Mouse (Mus musculus) c-Kit-positive CD71-positive TER-119-negative erythroid progenitor cells, embryonic 14.5 days (primary cell): ENCODE measurements at regions not wholly inside any gene's neighbourhood (a gene's known extent, or its start where the extent isn't known, plus 50 kb on each side); places are given as distances from the start of the nearest gene placed in this dataset.

ENCODE experiments used
- DNase-seq: peaks from one replicate; pipeline ENCODE4 v3.0.0-alpha.2; 2013; ENCODE audit warnings: low read depth

DNA sequence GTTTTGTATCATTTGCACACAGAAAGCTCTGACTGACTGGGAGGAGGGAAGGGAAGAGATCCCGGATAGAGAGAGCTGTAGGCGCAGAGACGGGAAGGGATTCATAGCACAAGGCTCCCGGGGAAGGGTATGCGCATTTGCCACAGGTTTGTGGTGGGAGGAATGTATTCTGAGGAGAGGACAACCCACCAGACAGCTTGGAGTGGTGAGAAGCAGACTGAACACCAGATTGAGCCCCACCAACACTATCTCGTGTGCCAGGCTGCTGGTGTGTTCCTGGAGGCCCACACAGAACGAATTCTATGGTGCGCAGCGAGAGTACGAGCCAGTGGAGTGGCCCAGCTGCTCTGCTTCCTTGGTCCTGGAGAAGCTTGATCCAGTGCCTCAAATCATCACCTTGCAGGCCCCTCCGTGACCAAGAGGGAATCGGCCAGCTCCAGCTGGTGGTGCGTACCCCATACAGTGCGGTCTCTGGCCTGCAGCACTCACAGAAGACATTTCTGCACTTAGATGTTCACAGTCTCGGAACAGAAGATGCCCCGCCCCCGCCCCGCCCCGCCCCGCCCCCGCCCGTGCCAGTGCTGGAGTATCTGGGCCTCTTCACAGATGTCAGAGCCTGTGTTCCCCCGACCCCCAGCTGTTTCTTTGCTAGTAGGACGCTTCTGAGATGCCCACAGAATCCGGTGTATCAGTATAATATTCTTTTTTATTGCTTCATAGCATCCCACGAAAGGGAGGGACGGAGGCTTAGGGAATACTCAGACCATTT lies 92.8 kb upstream of the Tmem189 start:
- no peak for DNase-seq

DNA sequence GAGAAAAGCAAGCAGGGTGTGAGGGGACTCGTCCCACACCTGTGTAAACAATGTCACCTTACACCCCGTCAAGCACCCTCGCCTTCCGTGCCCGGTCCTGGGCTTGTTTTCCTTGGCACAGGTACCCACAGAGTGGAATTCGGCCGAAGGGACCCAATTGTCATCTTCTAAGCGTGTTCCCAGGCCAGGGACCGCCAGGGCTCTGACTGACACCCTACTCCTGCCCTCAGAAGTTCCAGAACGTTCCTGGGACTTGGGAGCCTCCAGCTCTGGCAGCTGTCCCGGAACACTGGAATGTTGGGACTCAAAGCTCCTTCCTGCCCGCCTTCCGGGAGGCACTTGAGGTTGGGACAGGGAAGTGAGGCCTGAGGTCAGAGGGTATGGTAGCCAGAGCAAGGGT lies 91.9 kb upstream of the Tmem189 start:
- DNase-seq = no peak

DNA sequence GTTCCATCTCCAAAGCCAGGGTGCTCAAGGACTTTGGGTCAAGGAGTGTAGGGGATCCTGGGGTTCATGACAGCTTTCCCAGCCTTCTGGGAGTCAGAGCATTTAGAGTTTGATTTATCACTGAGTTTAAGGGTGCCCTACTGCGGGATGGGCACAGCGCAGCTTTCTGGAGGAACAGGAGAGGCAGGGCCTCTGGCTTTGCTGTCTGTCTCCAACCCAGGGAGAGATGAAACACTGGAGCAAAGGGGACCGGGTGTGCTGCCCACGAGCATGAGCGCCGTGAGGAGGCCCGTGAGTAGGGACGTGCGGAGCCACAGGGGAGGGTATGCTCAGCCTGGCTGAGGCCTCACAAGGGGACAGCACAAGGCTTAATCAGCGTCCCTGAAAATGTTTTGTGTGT lies 89.1 kb upstream of the Tmem189 start:
- no peak for DNase-seq

DNA sequence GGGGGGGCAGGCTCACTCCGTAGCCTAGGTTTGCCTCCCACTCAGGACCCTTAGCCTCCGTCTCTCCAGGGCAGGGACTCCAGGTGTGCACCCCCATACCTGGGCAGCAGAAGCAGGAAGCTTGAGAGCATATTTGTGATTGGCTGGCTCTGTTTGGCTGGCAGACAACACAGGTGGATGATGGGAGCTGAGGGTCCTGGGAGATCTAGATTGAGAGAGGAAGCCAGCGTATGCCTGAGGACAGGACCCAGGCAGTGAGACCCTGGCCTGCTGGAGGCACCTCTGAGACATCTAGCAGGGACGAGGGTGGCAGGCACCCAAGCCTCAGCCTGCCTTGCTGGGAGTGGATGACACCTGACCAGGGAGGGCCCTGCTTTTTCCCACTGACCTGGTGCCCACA lies 88.6 kb upstream of the Tmem189 start:
- no peak for DNase-seq

DNA sequence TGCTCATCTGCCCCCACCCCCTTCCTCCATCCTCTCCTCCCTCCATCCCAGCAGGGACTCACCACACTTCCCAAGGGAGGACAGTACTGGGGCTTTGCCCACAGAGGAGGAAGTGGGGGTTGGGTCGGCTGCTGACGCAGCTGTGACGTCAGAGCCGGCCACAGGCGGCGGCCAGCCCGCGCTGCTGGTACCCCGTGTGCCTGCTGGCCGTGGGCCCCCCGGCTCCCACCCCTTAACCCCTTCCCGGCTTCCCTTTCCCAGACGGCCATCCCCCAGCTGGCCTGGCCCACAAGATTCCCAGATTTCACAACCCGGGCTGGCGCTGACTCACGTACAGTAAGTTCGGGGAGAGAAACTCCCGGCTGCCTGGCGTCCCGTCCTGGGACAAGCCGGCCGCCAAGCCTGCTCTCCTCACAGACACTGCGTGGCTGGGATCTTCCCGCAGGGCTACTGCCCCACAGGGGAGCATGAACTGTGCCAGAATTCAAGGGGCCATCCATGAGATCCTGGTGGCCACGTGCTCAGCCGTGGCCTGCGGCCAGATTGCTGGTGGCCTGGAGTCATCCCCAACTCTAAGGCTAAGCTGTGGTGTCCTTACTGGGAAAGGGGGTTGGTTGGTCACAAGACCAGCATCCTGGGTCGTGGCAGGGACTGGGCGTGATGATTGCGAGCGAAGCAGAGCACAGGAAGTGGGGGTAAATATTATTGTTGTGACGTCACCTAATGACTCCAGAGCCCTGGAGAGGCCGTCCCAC lies 87.9 kb upstream of the Tmem189 start:
- no peak for DNase-seq

DNA sequence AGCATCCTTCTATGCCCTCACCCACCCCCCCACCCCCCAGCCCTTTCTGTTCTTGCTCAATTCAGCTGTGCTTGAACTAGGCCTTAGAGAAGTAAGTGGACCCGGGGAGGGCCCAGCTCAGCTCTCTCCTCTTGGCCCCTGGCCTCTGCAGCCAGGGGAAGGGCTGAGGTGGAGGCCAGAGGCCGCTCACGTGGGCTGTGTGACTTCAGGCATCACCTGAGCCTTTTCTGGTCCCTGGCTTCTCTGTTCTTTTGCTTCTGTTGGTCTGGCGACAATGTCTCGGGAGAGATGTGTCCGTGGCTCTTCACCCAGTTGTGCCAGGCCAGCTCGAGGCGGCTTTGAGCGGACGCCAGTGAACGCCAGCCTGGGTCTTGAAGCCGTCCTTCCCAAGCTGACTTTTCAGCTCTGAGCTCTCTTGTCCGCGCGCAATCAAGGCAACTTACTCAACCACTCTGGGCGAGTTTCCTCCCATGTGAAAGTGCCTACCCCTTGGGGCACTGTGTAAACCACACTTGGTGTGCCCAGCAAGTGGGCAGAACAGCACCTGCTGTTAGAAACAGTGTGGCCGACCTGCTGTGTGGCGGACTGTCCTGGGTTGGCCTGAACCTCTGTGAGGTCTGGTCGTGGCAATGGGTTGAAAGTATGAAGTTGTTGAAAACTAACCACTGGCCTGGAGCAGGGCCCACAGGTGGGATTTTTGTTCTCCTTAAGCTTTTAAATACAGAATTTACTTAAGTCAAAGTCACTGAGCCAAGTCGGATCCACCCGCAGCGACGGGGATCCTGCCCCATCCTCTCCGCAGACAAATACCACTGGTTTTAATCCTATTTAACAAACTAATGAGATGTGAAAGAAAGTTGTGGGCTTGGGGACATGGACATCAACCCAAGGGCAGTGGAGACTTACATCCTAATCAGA lies 86.9 kb upstream of the Tmem189 start:
- no peak for DNase-seq

DNA sequence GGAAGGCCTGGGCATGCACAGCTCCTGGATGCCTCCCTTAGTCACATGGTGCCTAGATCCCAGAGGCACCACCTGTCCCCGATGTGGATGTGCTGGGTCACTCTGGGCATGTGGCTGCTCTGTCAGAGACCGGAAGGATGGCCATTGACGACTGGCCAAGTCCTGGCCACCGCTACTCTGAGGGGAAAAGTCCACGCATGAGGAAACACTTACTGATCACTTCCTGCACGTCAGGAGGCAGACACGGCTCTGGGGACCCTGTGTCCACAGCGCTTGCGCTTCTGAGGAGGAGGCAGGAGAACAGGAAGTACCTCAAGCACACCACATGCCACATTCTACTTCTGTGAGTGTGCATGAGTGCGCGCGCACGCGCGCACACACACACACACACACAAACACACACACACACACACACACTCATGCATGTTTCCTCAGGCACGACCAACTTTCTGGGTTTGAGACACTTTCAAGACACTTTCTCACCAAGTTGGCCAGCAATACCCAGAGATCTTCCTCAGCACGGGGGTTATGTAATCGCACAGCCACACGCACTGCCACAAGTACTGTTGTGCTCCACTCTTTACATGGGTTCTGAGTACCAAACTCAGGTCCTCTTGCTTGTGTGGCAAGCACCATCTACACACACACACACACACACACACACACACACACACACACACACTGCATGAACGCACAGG lies 85.7 kb upstream of the Tmem189 start:
- DNase-seq = no peak

DNA sequence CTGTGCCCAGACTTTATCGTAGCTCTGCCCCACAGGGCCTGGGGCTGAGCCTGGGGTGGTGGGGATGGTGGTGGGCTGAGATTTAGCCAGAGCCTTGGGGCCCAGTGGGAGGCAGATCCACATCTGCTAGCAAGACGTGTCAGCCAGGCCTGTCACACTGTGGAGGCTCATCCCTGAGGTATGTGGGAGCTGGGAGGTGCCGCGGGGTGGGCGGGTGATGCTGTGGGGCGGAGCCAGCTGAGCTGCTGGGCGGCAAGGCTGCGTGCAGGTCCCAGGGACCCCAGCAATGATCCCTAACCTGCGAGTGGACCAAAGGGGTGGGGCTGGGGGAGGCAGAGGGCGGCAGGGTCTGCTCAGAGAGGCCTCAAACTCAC lies 85.2 kb upstream of the Tmem189 start:
- DNase-seq = no peak

DNA sequence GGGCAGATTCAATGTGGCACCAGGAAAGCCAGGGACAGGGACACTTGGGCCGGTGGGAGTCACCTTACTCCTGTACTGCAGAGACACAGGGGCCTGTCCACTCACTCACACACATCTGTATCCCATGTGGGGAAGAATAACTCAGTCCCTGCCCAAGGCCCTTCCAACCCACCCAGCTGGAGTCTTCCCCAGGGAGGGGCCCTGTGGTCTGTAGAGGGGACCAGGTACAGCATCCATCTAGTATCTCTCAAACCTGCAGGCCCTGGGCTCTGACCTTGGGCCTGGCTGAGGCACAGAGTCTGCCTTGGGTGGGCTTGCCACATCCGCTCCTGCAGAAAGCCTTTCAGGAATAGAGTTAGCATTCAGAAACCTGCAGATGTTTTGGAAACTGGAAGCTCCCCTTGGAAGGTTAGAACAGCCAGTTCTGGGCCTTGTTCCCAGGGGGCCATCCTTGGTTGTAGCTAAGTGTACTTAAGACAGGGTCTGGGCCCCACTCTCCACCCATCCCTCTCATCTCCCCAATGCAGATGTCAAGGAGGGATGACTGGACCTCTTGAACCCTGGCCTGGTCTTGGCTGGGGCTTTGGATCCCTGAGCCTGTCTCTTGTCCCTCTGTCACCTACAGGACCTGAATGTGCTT lies 84.7 kb upstream of the Tmem189 start:
- DNase-seq = no peak

DNA sequence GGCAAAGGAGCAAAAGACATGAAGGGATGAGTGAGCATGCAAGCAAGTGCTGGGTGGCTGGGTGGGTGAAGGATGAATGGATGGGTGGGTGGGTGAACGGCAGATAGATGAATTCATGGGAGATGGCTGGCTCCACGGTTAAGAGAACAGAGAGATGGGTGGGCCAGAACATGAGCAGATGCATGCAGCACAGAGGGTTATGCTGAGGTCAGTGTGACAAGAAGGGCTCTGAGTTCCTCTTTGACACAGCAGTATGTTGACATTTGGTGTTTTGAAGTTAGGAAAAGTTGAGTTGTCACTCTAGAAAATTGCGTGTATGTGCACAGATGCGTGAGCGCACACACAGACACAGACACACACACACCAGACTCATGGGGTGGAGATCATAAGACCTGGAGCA lies 83.2 kb upstream of the Tmem189 start:
- no peak for DNase-seq

DNA sequence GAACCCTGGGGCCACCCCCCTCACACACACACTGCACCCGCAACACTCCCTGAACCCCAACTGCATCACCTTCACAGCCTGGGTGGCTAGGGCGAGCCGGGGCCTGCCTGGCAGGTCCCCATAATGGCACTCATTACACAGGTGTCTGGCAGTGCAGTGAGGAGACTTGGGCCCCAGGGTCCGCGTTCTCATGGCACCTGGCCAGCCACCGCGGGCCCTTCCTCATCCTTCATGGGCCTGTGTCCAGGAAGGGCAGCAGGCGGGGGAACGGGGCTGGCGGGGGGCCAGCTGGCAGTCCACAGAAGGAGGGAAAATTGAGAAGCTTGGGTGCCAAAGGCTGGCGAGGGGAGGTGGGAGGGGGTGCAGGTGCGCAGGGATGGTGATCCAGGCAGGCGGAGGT lies 78.3 kb upstream of the Tmem189 start:
- no peak for DNase-seq

DNA sequence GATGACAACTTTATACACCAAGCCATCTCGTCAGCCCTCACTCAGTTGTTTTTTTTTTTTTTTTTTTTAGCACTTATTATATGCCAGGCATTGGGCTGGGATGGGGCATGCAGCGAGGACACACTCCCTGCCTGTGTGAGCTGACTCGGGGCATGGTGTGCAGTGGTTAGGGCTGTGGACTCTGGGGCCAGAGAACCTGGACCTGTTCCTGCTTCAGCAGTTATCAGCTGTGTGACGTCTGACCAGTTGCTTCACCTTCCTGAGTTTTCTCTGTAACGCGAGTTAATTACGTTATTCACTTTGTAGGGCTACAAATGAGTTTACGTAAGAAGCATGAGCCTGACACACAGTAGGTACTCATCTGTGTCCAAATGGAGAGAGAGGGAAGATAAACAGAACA lies 77.7 kb upstream of the Tmem189 start:
- no peak for DNase-seq

DNA sequence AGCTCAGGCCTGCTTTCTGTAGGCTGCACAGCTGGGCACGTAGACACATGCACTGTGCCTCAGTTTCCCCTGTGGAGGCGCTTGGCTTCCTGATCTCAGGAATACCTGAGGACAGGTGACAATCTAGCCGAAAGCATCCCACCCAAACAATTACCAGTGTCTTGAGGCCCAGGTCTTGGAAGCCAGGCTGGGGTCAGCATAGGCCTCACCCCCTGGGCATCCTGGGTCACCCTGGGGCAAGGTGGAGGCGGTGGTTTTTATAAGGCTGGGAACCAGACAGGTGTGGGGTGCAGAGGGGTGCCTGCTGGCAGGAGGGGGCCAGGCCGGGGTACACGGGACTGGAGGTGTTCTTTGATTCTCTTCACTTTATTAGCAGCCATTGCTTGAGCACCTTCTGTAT lies 76.2 kb upstream of the Tmem189 start:
- DNase-seq = no peak

DNA sequence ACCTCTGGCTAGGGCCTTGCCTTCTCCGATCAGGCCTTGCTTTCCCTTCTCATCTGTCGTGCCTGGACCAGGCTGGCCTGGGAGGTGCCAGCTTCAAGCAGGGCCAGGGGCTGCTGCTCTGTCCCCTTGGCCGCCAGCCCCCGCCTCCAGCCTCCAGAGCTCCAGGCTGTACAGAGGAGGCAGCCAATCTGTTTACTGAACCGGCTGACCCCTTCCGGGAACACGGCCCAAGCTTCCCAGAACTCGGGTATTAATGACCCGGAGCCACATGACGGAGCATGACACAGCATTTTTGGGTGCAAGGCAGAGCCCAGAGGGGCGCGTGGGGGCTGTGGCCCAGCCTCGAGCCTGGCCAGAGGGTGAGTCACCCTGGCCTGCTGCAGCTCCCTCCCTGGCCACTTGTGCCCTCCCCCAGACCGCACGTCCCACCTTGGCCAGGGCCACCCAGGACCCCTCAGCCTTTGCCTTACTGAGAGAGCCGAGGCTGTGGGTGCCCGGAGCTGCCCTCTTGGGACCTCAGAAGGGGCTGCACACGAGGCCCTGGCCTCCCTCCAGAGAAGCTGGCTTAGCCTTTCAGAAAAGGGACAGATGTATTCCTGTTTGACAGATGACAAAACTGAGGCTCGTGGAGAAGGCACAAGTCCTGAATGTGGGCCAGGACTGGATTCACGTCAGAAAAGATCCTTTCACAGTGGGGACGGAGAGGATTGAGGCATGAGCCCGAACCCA lies 75.6 kb upstream of the Tmem189 start:
- peak; percentile 62 for DNase-seq

DNA sequence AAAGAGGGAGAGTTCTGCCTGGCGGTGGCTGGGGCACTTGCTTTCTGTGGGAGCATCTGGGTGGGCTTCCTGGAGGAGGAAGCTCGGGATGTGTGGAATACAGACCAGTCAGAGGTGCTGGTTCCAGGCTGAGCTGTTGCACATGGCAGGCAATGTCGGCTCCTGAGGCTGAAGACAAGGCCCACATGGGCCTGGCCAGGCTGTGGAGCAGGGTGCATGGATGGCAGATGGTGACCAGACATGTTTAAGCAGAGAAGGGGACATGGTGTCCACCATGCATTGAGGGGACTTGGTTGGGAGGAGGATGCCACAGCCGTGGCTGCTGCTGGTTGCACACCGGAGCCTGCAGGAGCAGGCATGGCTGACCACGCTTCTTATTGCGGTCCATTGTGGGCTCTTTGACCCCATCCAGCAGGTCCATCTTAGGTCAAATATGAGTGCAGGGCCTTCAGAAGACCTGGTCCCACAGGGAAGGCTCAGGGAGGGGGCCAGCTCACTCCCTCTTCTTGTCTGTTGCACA lies 74.3 kb upstream of the Tmem189 start:
- DNase-seq = no peak

DNA sequence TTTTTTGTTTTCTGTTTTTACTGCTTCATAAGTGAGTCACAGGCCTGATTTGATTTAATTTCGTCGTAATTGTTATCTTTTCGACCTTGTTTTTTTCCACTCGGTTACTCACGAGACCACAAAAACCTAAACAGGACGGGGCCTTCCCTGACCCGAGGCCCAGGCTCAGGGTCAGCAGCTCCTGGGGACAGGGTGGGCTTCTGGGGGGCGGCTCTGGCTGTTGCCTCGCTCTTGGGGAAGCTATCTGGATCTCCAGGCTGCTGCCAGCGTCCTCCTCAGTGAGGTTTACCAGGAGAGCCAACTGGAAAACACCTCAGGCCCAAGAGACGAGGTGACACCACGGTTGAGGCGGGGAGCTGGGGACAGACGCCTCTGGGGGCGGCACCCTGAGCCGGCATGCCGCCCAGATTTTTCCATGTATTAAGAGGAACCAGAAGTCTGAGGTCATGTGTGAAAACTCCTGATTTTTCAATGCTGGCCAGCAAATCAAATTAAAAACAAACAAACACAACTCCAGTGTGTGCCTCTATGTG lies 71.8 kb upstream of the Tmem189 start:
- no peak for DNase-seq

DNA sequence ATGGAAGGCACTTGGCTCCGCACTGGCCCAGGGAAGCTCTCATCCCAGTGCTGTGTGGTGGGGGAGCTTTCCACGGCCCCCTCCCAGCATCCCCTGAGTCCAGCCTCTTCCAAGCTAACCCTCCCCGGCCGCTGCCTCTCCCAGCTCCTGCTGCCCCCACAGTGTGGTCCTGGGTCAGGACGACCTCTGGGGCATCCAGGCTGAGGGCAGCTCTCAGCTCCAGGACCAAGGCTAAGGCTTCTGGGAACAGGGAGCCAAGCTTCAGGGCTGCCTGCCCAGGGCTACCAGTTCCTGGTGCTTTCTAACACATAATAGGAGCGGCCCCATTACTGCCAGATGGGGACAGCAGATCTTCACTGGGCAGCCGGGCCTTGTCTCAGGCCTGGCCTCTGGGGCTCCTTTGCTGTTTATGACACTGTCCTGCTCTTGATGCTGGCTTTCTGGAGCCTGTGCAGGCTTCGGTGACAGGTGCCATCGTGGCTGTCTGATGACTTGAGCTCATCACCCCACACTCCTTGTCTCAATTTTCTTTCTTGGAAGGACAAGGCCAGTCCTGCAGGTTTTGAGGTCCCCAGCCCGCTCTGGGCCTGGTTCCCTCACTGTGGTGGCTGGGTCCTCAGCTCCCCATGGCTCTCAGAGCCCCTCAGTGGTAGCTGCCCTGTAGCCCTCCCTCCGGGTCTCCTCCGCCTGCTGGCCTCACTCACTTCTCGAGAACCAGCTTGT lies 71.2 kb upstream of the Tmem189 start:
- DNase-seq = no peak

DNA sequence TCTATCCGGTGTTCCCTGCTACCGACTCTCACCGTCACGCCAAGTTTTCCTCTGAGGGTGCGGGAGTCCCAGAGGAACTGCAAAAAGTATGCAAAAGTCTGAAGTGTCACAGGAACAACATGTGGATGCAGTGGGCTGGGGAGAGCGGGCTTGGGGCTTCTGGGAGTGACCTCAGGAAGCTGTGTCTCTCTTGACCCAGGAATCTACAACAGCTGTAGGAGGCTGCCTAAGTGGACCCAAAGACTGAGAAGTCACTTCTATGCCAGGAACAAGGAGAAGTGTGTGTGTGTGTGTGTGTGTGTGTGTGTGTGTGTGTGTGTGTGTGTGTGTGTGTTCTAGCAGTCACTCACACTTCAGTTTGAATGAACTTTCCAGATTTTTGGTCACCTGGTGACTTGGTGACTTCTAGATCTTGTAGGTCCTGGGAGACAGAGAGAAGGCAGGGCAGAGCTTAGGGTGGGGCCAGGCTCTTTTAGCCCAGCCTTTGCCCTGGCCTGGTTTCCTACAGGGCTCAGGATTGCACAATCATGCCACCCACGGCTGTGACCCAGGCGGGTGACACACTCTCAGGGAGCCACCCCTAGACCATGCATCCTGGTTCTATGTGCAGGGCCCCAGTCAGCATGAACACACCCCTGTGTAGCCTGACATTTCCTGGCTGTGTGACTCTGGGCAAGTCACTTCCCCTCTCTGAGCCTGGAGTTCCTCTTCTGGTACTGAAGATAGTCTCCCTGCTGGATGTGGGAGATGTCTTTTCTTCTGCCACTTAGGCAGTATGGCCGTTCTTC lies 70.2 kb upstream of the Tmem189 start:
- no peak for DNase-seq
